Mouse (Mus musculus): ENCODE data around the gene Asap2.

DNA sequence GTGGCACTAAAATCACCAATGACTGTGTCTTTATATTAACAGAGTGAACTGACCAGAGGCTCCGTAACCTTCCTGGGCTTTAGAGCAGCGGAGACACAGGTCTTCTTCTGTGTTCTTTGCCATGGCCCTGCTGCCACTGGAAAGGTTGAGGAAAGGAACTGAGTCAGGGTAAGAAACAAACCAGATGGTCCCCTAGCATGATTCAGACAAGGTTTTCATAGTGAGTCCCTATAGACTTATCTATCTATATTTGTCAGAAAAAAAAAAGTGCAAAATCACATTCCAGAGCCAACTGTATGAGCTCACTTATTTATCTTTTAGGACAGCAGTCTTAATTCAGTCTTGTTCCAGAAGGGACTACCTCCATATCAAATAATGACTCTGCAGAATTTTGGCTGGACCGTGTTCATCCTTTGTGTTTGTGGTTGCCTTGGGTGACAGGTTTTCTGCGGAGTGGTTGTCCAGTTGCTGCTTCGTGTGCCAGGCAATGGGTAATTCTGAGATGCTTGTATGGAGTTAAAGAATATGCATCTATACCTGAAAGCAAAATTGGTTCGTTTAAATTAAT lies 150.6 kb downstream of the Asap2 start:
- TF ChIP-seq CTCF (IDR thresholded peaks at IDR 0.05; ENCODE audit: low read depth, low read length) (no peak), EP300 (IDR thresholded peaks at IDR 0.05; ENCODE audit: insufficient read depth, low read depth, low read length) (no peak), POLR2A (IDR thresholded peaks at IDR 0.05; ENCODE audit: insufficient read depth, low read length) (no peak)

Measured in ES-Bruce4 (cell line).